Mouse (Mus musculus) MEL (cell line): ENCODE measurements around the gene Pf4. TPM values are rescaled to one million over a fixed set of nuclear protein-coding genes. Genes with fewer than 3 reads are reported as not detected.
A peak's percentile ranks its signal among the peaks of the same experiment; 100 is the strongest.

ENCODE experiments used
- DNase-seq: peaks from one replicate; pipeline ENCODE4 v3.0.0; 2011; ENCODE audit warnings: low read depth, low spot score
- H3K27ac ChIP-seq: 2 replicates; pipeline ENCODE4 v1.5.1; 2012; ENCODE audit warnings: low read depth, mild to moderate bottlenecking, control low read depth, low read length, moderate library complexity; ENCODE audit not compliant: control insufficient read depth
- H3K27me3 ChIP-seq, 2 experiments: fragments of 150-350 bp in 1 of 2; sonication (generic) in 1 of 2; 2 replicates each; pipeline ENCODE4 v1.6.1; 2012; ENCODE audit warnings: low read length in 2 of 2, mild to moderate bottlenecking in 2 of 2, improper control_type of control experiment in 1 of 2, moderate library complexity in 1 of 2; ENCODE audit not compliant: insufficient read depth in 2 of 2, control insufficient read depth in 1 of 2
- H3K36me3 ChIP-seq, 2 experiments: 2 replicates each; pipeline ENCODE4 v1.6.1; 2012 to 2014; ENCODE audit warnings: low read length in 2 of 2, improper control_type of control experiment in 1 of 2, inconsistent platforms in 1 of 2, mild to moderate bottlenecking in 1 of 2; ENCODE audit not compliant: insufficient read depth in 2 of 2, control insufficient read depth in 1 of 2
- H3K4me1 ChIP-seq, 2 experiments: fragments of 150-350 bp in 1 of 2; sonication (generic) in 1 of 2; 2 replicates each; pipeline ENCODE4 v1.6.1; 2012; ENCODE audit warnings: low read length in 2 of 2, improper control_type of control experiment in 1 of 2, mild to moderate bottlenecking in 1 of 2; ENCODE audit not compliant: insufficient read depth in 2 of 2, control insufficient read depth in 1 of 2
- H3K4me3 ChIP-seq, 2 experiments: fragments of 150-350 bp in 1 of 2; sonication (generic) in 1 of 2; 2 replicates each; pipeline ENCODE4 v1.5.1; 2012; ENCODE audit warnings: low read depth in 2 of 2, low read length in 2 of 2, mild to moderate bottlenecking in 2 of 2, moderate library complexity in 2 of 2, control low read depth in 1 of 2, improper control_type of control experiment in 1 of 2; ENCODE audit not compliant: control insufficient read depth in 1 of 2, insufficient read depth in 1 of 2
- H3K79me2 ChIP-seq: 2 replicates; pipeline ENCODE4 v1.6.1; 2012; ENCODE audit warnings: mild to moderate bottlenecking, low read length, moderate library complexity; ENCODE audit not compliant: control insufficient read depth, poor library complexity, insufficient read depth
- H3K9ac ChIP-seq: 2 replicates; pipeline ENCODE4 v1.6.1; 2012; ENCODE audit warnings: low read depth, mild to moderate bottlenecking, control low read depth, low read length, moderate library complexity; ENCODE audit not compliant: control insufficient read depth, poor library complexity, severe bottlenecking
- H3K9me3 ChIP-seq: fragments of 150-350 bp; sonication (generic); replicated peaks from 2 replicates; pipeline ENCODE4 v1.6.1; 2012; ENCODE audit warnings: mild to moderate bottlenecking, low read length, improper control_type of control experiment, moderate library complexity; ENCODE audit not compliant: insufficient read depth
- BHLHE40 ChIP-seq: IDR thresholded peaks from 2 replicates; pipeline ENCODE4 v1.6.1; 2012; ENCODE audit warnings: low read depth, mild to moderate bottlenecking, inconsistent platforms, low read length, improper control_type of control experiment, borderline replicate concordance
- CHD1 ChIP-seq: IDR thresholded peaks from 2 replicates; pipeline ENCODE4 v1.6.1; 2012; ENCODE audit warnings: low read depth, mild to moderate bottlenecking, inconsistent platforms, low read length, improper control_type of control experiment
- CHD2 ChIP-seq: IDR thresholded peaks from 2 replicates; pipeline ENCODE4 v1.6.1; 2011; ENCODE audit warnings: low read length, improper control_type of control experiment
- CTCF ChIP-seq, 3 experiments: IDR thresholded peaks in 2 of 3; conservative IDR thresholded peaks in 1 of 3; 2 replicates each; pipeline ENCODE4 v1.5.1; 2011 to 2012; ENCODE audit warnings: low read length in 3 of 3, low read depth in 2 of 3, mild to moderate bottlenecking in 2 of 3, improper control_type of control experiment in 1 of 3, inconsistent platforms in 1 of 3, mixed read lengths in 1 of 3, moderate library complexity in 1 of 3; ENCODE audit not compliant: control insufficient read depth in 1 of 3, insufficient read depth in 1 of 3, poor library complexity in 1 of 3, severe bottlenecking in 1 of 3
- EP300 ChIP-seq, 2 experiments: IDR thresholded peaks; 2 replicates each; pipeline ENCODE4 v1.6.1; 2011; ENCODE audit warnings: improper control_type of control experiment in 2 of 2, low read length in 2 of 2, low read depth in 1 of 2, mild to moderate bottlenecking in 1 of 2
- ETS1 ChIP-seq: IDR thresholded peaks from 2 replicates; pipeline ENCODE4 v1.6.1; 2012; ENCODE audit warnings: low read depth, mild to moderate bottlenecking, inconsistent platforms, low read length, improper control_type of control experiment, moderate library complexity
- GATA1 ChIP-seq: IDR thresholded peaks from 2 replicates; pipeline ENCODE4 v1.6.1; 2011; ENCODE audit warnings: low read depth, low read length, improper control_type of control experiment
- HCFC1 ChIP-seq: IDR thresholded peaks from 2 replicates; pipeline ENCODE4 v1.6.1; 2012; ENCODE audit warnings: low read depth, mild to moderate bottlenecking, inconsistent platforms, low read length, improper control_type of control experiment, moderate library complexity
- KAT2A ChIP-seq: conservative IDR thresholded peaks from 2 replicates; pipeline ENCODE4 v1.6.1; 2012; ENCODE audit warnings: low read depth, low read length, improper control_type of control experiment, inconsistent platforms
- MAFK ChIP-seq: IDR thresholded peaks from 2 replicates; pipeline ENCODE4 v1.6.1; 2011; ENCODE audit warnings: low read depth, mild to moderate bottlenecking, low read length, improper control_type of control experiment, borderline replicate concordance
- MAX ChIP-seq: IDR thresholded peaks from 2 replicates; pipeline ENCODE4 v1.6.1; 2011; ENCODE audit warnings: low read length, improper control_type of control experiment
- MEF2A ChIP-seq: IDR thresholded peaks from 2 replicates; pipeline ENCODE4 v1.6.1; 2014; ENCODE audit warnings: low read depth, mild to moderate bottlenecking, inconsistent platforms, low read length, improper control_type of control experiment; ENCODE audit not compliant: poor library complexity, insufficient replicate concordance, severe bottlenecking; ENCODE audit errors: extremely low read depth
- NRF1 ChIP-seq: IDR thresholded peaks from 2 replicates; pipeline ENCODE4 v1.6.1; 2014; ENCODE audit warnings: low read depth, mild to moderate bottlenecking, inconsistent platforms, low read length, improper control_type of control experiment, moderate library complexity; ENCODE audit not compliant: poor library complexity, insufficient read depth, severe bottlenecking
- POLR2A ChIP-seq, 2 experiments: IDR thresholded peaks; 2 replicates each; pipeline ENCODE4 v1.6.1; 2011 to 2012; ENCODE audit warnings: low read length in 2 of 2, mild to moderate bottlenecking in 2 of 2, control low read depth in 1 of 2, improper control_type of control experiment in 1 of 2, low read depth in 1 of 2, moderate library complexity in 1 of 2; ENCODE audit not compliant: control insufficient read depth in 1 of 2, insufficient read depth in 1 of 2, poor library complexity in 1 of 2
- RCOR1 ChIP-seq: IDR thresholded peaks from 2 replicates; pipeline ENCODE4 v1.6.1; 2012; ENCODE audit warnings: low read depth, mild to moderate bottlenecking, inconsistent platforms, low read length, improper control_type of control experiment
- SIN3A ChIP-seq: IDR thresholded peaks from 2 replicates; pipeline ENCODE4 v1.6.1; 2012; ENCODE audit warnings: low read length, improper control_type of control experiment, inconsistent platforms
- SMC3 ChIP-seq: IDR thresholded peaks from 2 replicates; pipeline ENCODE4 v1.6.1; 2011; ENCODE audit warnings: low read depth, low read length, improper control_type of control experiment
- TBP ChIP-seq: IDR thresholded peaks from 2 replicates; pipeline ENCODE4 v1.8.0; 2011; ENCODE audit warnings: low read depth, low read length, improper control_type of control experiment
- TCF12 ChIP-seq: IDR thresholded peaks from 2 replicates; pipeline ENCODE4 v1.6.1; 2014; ENCODE audit warnings: low read depth, mild to moderate bottlenecking, inconsistent platforms, low read length, improper control_type of control experiment, moderate library complexity
- USF1 ChIP-seq: IDR thresholded peaks from 2 replicates; pipeline ENCODE4 v1.6.1; 2014; ENCODE audit warnings: low read depth, mild to moderate bottlenecking, inconsistent platforms, low read length, improper control_type of control experiment, moderate library complexity
- USF2 ChIP-seq, 2 experiments: IDR thresholded peaks; 2 replicates each; pipeline ENCODE4 v1.6.1; 2011 to 2012; ENCODE audit warnings: improper control_type of control experiment in 2 of 2, low read length in 2 of 2, borderline replicate concordance in 1 of 2, inconsistent platforms in 1 of 2, low read depth in 1 of 2, mild to moderate bottlenecking in 1 of 2; ENCODE audit not compliant: insufficient read depth in 1 of 2
- ZC3H11A ChIP-seq: IDR thresholded peaks from 2 replicates; pipeline ENCODE4 v1.6.1; 2012; ENCODE audit warnings: low read depth, mild to moderate bottlenecking, inconsistent platforms, low read length, improper control_type of control experiment
- ZMIZ1 ChIP-seq: IDR thresholded peaks from 2 replicates; pipeline ENCODE4 v1.6.1; 2012; ENCODE audit warnings: low read depth, mild to moderate bottlenecking, inconsistent platforms, low read length, improper control_type of control experiment, moderate library complexity
- polyA plus RNA-seq, 2 experiments: library from polyadenylated mRNA; stranded (reverse) in 1 of 2; unstranded in 1 of 2; fragments of >175 nt in 1 of 2; fragments of >200 nt in 1 of 2; gene quantifications; 2 replicates each; pipeline versions ENCODE4 v1.2.1 to v1.2.4; 2012; ENCODE audit warnings: low replicate concordance in 2 of 2, low read depth in 1 of 2; ENCODE audit not compliant: insufficient read length in 2 of 2, insufficient read depth in 1 of 2, missing spikeins in 1 of 2
- total RNA-seq: library from RNA; depleted of rRNA; stranded (reverse); fragments of 300-350 nt; gene quantifications from 2 replicates; pipeline ENCODE4 v1.2.3, GENCODE M21; 2012

Pf4 gene
- total and polyA plus RNA-seq, 3 experiments = 283 to 393 TPM; not detected in 1

DNA sequence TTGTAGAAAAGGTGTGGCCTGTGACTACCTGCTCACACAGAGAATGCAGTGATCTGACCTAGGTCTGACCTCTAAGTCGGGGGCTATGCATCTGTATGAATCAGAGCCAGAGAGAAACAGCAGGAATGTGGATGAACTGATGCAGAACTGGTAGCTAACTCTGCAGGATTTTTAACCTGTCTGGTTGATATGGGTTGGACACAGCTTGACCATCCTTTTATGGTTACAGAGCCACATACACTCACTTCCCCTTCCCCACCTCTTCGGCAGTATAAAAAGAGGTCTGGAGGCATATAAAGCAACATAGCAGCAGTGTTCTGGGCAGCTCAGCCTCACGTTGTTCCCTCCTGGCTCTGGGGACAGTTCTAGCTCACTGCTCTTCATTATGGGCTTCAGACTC, 4.0 kb upstream of the Pf4 start, which contains the start of gene Ppbp:
Gene Ppbp (plus strand): TSS at position 301 of the 400 bp plus-strand sequence.
- peaks cover 4 to 17% of the 10 kb centered on the region in 2 experiments for H3K4me1 ChIP-seq
- H3K27ac ChIP-seq = no peak within 1 kb of the TSS
- H3K4me3 ChIP-seq = no peak within 1 kb of the TSS

DNA sequence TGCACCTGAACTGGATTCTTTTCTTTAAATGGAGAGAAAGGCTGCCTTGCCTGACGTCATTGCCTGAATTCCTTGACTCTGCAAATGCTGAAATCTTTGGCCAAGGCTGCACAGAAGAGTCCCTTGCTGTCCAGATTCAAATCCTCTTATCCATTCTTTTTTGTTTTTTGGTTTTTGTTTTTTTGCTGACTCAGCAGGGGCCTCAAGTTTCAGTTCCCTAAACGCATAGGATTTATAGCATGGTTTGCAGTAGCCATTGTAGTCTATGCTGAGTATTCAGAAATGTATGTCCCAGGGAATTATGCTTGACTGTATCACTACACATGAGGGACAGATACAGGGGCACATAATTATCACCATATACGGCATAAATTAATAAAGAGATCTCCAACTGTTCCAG, 866 bp upstream of the Pf4 start:
- Histone ChIP-seq H3K27me3 (no peaks in the 10 kb centered on the region), H3K4me3 (peak overlapping the region in 1 of 2 experiments; percentile 85; a peak in 2 of 4 replicates), H3K79me2 (peaks cover 2% of the 10 kb centered on the region; the same call in 1 of the 2 replicates), H3K4me1 (peaks cover 14 to 22% of the 10 kb centered on the region in 2 experiments), H3K9me3 (no peaks in the 10 kb centered on the region), H3K36me3 (peaks cover 0 to 34% of the 10 kb centered on the region in 2 experiments; a peak in 2 of 4 replicates), H3K27ac (no peak overlapping the region), H3K9ac (no peak overlapping the region)
- TF ChIP-seq TCF12 (no peak), USF1 (no peak), CTCF (IDR thresholded peaks at IDR 0.05 in 2 of 3, conservative IDR thresholded peaks at IDR 0.05 in 1 of 3; ENCODE audit: control insufficient read depth in 1 of 3, insufficient read depth in 1 of 3, low read depth in 2 of 3, low read length in 3 of 3, poor library complexity in 1 of 3, severe bottlenecking in 1 of 3) (no peak), MAX (no peak), RCOR1 (no peak), USF2 (IDR thresholded peaks at IDR 0.05; ENCODE audit: borderline replicate concordance in 1 of 2, insufficient read depth in 1 of 2, low read depth in 1 of 2, low read length in 2 of 2) (no peak), MAFK (peak; percentile 100), ETS1 (peak; percentile 47; the same call in 1 of the 2 replicates)
- DNase-seq = peak; percentile 56

More for the DNA sequence above, 4.0 kb upstream of the Pf4 start, which contains the start of gene Ppbp:
- TF ChIP-seq TBP = no peak
- no peak for TF ChIP-seq BHLHE40
- no peak for TF ChIP-seq NRF1
- no peak for TF ChIP-seq CTCF (IDR thresholded peaks at IDR 0.05 in 2 of 3, conservative IDR thresholded peaks at IDR 0.05 in 1 of 3; ENCODE audit: control insufficient read depth in 1 of 3, insufficient read depth in 1 of 3, low read depth in 2 of 3, low read length in 3 of 3, poor library complexity in 1 of 3, severe bottlenecking in 1 of 3)
- TF ChIP-seq POLR2A (IDR thresholded peaks at IDR 0.05; ENCODE audit: control insufficient read depth in 1 of 2, insufficient read depth in 1 of 2, low read depth in 1 of 2, low read length in 2 of 2, poor library complexity in 1 of 2) = no peak
- TF ChIP-seq ZC3H11A = no peak
- TF ChIP-seq GATA1 = no peak
- no peak for TF ChIP-seq SIN3A
- no peak for TF ChIP-seq SMC3
- no peak for TF ChIP-seq ZMIZ1
- TF ChIP-seq CHD2 = no peak
- no peak for TF ChIP-seq KAT2A
- TF ChIP-seq EP300 (IDR thresholded peaks at IDR 0.05; ENCODE audit: low read depth in 1 of 2, low read length in 2 of 2) = no peak
- no peak for TF ChIP-seq HCFC1
- no peak for TF ChIP-seq MEF2A
- no peak for TF ChIP-seq MAFK
- TF ChIP-seq CHD1 = no peak
- no peak for DNase-seq
- Histone ChIP-seq H3K36me3 (peaks cover 0 to 20% of the 10 kb centered on the region in 2 experiments; a peak in 2 of 4 replicates), H3K9ac (no peak within 1 kb of the TSS), H3K9me3 (no peaks in the 10 kb centered on the region), H3K27me3 (no peaks in the 10 kb centered on the region), H3K79me2 (peaks cover 2% of the 10 kb centered on the region; the same call in 1 of the 2 replicates)
